Mouse (Mus musculus) monocyte, adult 5-6 weeks (primary cell): Measurements from ENCODE around the gene Nt5e. TPM values are rescaled to one million over a fixed set of nuclear protein-coding genes. Genes with fewer than 3 reads are reported as not detected.

ENCODE experiments used
- ATAC-seq: fragments of 153-309, 156-312 bp; replicated peaks from 2 replicates; pipeline ENCODE4 v1.8.0; 2017; ENCODE audit warnings: mild to moderate bottlenecking; ENCODE audit not compliant: low TSS enrichment, insufficient number of reproducible peaks, severe bottlenecking, poor library complexity, low FRiP score
- total RNA-seq: library from RNA; stranded (forward); fragments of 200-1000, 200-491, 200-594 nt; gene quantifications from 3 replicates; pipeline ENCODE4 v1.2.3, GENCODE M21; 2017

The Nt5e gene
- total RNA-seq, 1 experiment from 2014 or later: 4.6 TPM

DNA sequence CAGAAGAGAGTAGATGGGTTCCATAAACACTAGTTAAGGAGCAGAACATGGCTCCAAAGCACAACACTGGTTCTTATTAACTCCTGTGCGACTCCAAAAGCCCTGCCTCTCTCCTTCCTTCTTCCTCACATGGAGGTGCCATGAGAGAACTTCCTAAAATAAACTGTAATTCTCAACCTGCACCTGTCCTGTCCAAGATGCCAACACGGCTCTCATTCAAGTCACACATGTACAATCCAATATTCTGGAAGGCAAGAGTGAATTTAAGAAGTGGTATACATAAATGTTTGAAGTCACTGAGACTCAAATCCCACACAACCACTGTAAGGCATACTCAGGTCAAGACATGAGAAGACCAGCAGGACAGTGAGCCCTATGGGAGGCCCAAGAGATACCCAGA is 44.2 kb downstream of the Nt5e start:
- no peak for ATAC-seq

- ATAC-seq: no peak
Observed at GRCm38 (mm10) chr9:88373001-88373400, 46.0 kb downstream of the Nt5e start.

GRCm38 (mm10) chr9:88377483-88377882 is 50.5 kb downstream of the Nt5e start:
- ATAC-seq: peak; percentile 49; the same call in 1 of the 2 replicates

DNA sequence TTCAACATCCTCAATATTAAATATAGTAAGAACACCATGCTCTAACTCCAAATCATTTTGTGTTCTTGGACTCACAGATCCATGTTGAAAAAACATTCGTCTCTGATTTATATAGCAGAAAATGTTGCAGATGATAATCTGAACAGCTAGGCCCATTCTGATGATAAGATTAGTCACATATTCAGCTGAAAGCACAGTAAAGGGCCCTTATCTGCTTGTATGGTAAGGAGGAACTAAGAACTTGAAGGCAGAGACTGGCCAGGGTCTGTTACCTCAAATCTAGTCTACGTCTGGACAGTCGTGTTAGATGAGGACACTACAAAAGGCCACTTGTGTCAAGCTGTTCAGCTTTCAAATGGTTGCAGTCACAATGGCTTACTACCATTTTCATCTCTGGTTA is 52.1 kb downstream of the Nt5e start:
- ATAC-seq: no peak

- peak; percentile 61 for ATAC-seq
Observed at GRCm38 (mm10) chr9:88380076-88380475, 53.1 kb downstream of the Nt5e start.

- no peak for ATAC-seq
Observed at GRCm38 (mm10) chr9:88380542-88380941, 53.5 kb downstream of the Nt5e start.

DNA sequence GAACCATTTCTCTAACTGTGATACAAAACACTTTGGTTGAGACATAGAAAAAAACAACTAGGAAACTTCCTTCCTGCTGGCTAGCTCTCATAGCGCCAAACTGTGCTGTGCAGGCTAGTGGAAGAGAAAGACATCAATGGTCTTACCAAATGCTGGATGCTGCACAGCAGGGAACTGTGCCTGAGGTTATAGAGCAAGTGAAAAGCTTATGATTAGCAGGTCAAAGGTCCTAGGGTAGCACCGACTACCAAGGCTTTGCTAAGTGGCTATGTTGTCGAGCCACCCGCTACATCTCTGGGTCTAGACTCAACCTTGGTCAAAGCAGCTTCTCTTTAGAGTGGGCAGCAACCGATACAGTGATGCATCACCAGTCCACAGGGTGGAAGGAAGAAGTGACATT is 61.8 kb downstream of the Nt5e start:
- ATAC-seq: no peak

GRCm38 (mm10) chr9:88394852-88395251 is 67.9 kb downstream of the Nt5e start:
- no peak for ATAC-seq

GRCm38 (mm10) chr9:88398461-88398860 is 71.5 kb downstream of the Nt5e start:
- no peak for ATAC-seq

GRCm38 (mm10) chr9:88404088-88404487 is 77.1 kb downstream of the Nt5e start:
- ATAC-seq: peak; percentile 100

DNA sequence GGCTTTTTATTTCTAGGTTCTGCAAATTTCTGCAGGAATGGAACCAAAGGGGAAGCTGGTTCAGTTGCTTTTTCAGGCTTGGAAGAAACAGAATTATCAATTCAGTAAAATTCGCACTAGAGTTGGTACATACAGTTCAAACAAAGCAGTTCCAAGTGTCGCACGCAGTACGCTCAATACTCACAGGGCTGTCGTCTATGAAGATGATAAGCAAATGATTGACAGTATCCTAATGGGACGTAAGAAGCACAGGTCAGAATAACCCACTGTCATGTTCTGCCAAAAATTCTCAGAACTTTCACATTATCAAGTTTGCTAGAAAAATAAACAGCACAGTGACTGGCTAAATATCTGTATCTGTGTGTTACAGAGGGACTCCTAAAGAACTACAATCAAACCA is 77.5 kb downstream of the Nt5e start:
- no peak for ATAC-seq

- ATAC-seq: no peak
Observed at GRCm38 (mm10) chr9:88409978-88410377, 83.0 kb downstream of the Nt5e start.

- ATAC-seq: no peak
Observed at GRCm38 (mm10) chr9:88416752-88417151, 89.8 kb downstream of the Nt5e start.

Other genes with a start within 250 kb of the Nt5e start
- 34.1 to 44.9 TPM (median 35.3 TPM) in 3 replicates for gene Snx14, start 111.8 kb downstream of the Nt5e start, total RNA-seq
- not detected in 3 replicates for gene Gm20537, start 129.4 kb downstream of the Nt5e start, total RNA-seq
- gene Syncrip, start 155.4 kb downstream of the Nt5e start, total RNA-seq: 112 to 157 TPM (median 127 TPM) in 3 replicates
- gene Zfp949, start 220.8 kb downstream of the Nt5e start, total RNA-seq: 11.8 to 19.8 TPM (median 19.2 TPM) in 3 replicates